Mouse (Mus musculus) heart, adult 11 months (tissue): Measurements from ENCODE around the gene Supt5.

ENCODE experiments used
- DNase-seq: peaks from one replicate; pipeline ENCODE4 v3.0.0; 2022

The Supt5 gene

DNA sequence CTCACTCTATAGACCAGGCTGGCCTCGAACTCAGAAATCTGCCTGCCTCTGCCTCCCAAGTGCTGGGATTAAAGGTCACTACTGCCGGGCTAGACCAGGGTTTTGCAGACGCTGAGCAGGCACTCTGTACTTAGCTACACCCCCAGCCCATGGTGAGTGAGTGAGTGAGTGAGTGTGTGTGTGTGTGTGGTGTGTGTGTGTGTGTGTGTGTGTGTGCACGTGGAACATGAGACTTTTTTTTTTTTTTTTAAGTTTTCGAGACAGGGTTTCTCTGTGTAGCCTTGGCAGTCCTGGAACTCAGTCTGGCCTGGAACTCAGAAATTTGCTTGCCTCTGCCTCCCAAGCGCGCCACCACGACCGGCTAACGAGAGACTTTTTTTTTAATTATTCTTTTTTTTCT is 36.1 kb upstream of the Supt5 start:
- peak; percentile 90 for DNase-seq

GRCm38 (mm10) chr7:28373891-28374495 is 35.4 kb upstream of the Supt5 start:
- DNase-seq: peak; percentile 95

DNA sequence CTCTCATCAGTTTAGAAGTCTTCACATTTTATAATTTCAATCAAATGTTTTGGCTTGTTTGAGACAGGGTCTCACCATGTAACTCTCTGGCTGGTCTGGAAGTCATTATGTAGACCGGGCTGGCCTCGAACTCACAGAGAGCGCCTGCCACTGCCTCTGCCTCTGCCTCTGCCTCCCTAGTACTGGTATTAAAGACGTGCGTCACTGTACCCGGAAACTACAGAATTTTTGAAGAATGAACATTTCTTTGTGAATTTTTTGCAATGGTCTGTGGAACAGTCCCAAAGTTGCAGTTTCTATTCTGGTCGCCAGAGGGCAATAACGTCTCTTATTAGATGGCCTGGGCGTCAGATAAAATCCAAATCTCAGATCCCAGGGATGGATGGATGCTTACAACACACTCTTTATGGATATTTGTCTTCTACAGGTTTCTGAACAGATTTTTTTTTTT is 34.6 kb upstream of the Supt5 start:
- no peak for DNase-seq

DNA sequence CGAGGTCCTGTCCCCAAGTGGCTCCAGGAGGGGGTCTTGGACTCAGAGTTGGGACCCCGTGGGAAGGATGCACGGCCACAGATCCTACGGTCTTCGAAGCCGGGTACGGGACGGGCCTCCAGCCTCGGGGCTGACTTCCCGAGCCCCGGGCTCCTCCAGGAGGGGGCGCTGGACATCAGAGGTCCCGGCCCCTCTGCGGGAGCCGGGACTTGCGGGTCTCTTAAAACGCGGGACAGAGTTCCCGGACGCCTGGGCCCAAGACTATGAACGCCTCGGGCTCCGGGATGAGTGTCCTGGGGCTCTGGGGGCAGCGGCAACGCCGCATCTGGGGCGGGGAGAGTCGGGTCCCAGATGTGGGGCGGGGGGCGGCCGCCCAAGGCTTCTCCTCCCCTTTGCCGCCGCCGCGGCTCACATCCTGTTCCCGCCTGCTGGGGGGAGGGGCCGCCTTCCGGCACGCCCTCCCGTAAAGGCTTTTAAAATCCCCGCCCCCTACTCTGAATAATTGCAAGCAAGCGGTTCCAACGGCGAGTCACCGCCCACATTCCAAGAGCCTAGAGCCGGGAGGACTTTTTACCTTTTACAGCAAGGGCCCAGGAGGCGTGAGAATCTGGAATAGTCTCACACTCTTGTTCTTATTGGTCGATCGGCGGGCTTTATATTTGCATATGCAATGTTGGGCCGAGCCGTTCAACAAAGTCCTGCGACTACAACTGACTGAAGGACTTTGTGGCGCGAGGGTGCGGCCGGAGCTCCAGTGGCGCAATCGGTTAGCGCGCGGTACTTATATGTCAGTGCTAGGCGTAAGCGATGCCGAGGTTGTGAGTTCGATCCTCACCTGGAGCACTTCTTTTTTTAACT is 33.9 kb upstream of the Supt5 start, which contains the start of gene Plekhg2:
Gene Plekhg2, minus strand, starts transcription at position 349 of the 858 bp plus-strand sequence.
- peak; percentile 100 for DNase-seq

- DNase-seq: peak; percentile 99
Measured at GRCm38 (mm10) chr7:28371514-28371989, 33.0 kb upstream of the Supt5 start.

DNA sequence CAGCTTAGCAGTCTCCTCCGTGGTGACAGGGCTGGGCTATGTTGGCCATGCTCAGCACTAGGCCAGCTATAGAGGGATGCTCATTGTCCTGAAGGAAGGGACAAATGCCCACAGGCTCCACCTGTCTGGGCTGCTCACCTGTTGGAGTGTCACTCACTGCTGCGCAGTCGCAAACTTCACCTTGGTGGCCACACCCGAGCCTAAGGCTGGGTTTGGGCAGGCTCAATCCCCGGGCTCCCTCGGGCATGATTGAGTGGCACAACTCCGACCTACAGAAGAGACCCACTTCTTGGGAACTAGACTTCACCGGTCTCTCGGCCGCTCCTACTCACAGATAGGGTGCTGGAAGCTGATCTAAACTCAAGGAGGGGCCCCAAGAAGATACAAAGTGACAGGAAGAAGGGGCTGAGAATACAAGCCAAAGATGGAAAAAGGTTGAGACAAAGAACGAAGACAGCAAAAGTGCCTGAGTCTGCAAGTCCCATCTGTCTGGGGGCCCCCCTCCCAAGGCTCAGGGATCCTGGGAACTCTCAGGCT is 32.5 kb upstream of the Supt5 start:
- peak; percentile 97 for DNase-seq

- peak; percentile 95 for DNase-seq
Measured at GRCm38 (mm10) chr7:28370051-28370450, 31.5 kb upstream of the Supt5 start.

DNA sequence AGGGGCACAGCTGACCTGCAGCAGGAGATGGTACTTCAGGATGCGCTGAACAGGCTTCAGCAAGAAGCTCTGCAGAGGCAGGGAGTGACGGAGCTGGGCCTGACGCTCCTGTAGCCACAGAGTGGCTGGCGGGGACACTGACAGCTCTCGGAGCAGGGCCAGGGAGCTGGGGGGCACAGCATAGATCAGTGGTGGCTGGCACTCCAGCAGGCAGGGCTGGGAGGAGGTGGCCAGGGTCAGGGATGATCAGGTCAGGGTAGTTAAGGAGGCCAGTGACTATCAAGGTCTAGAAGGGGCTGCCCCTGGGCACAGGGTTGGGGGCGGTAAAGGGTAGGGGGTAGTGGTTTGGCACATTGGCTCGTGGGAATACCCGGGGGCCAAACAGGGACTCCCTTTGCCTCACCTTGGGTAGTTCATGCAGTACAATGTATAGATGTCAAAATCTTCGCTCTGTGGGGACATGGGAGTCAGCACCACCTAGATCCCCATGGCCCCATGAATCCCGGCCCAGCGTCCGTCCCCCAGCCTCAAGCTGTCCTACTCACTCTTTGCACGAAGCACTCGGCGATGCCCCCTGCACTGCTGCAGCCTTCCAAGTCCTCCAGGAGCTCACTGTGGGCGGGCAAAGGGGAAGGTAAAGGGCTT is 29.9 kb upstream of the Supt5 start:
- DNase-seq: peak; percentile 93

DNA sequence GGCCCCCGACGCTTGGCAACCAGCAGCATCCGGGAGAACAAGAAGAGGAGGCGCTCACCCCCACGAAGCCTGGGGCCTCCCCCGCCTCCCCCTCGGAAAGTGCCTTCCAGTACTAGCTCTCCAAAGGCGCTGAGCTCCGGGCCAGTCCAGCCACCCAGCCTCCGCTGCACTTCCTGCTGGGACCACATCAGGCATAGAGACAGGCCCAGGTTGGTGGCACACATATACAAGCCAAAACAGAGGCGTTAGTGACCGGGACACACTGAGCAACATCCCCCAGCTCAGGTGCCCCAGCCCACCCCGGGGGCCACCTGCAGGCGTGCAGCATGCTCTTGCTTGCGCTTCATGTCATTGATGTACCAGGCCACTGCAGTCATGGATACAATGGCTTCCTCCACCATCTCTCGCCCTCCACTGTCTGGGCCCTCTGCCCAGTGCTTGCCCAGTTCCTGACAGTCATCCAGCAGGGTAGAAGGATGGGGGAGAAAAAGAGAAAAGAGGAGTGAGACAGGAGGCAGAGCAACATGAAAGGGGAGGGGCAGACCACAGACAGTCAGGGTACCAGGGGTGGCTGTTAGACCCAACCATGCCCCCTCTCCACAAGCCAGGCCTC is 29.2 kb upstream of the Supt5 start:
- DNase-seq: peak; percentile 92

DNA sequence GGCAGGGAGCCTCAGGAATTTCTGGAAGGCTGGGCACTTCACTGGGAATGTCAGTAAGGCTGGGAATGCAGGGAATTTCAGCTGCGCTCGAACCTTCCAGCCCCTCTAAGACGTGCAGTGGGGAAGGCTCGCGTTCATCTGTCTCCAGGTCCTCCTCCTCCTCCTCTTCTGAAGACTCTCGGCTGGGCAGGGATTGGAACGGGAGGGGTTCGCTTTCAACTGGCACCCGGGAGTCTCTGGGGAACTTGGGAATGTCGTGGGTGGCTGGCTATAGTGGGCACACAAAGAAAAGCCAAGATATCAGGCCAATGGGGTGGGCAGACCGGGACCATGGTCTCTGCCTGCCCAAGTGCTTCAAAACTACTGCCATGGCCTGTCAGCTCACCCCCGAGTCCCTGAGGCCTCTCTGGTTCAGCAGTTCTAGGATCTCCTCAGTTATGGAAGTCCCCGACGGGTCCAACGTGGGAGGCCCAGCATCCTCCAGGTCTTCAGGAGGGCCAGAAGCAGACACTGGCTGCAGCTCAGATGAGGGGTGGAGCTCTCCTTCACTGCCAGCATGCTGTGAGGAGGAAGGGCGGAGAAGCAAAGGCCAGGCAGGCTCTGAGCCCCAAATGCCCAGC is 24.0 kb upstream of the Supt5 start:
- peak; percentile 90 for DNase-seq

DNA sequence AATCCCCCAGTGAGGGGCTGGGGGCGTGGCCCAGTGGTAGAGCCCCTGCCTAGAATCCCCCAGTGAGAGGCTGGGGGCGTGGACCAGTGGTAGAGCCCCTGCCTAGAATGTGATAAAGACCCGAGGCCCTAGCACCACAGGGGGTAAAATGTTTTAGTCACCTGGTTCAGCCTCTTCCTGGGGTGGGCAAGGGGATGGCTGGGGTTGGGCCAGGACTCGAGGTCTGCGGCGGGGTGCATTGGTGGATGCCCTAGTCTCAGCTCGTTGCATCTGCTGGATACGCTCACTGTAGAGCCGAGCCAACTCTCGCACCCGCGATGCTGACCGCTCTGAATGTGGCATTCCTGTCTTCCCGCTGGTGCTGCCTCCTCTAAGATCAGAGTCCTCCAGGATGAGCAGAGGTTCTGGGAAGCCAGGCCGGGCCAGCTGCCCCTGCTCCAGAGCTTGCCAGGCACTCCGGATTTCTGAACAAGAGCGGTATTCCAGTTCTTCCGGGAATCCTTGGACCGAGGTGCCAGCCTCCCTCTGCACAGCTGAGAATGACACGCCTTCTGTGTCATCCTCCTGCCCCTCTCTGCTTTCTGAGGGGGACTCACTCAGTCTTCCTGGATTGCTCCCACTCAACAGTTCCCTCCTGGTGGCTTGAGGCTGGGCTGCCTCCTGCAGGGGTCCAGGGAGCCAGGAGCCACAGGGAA is 23.2 kb upstream of the Supt5 start:
- peak; percentile 89 for DNase-seq

- DNase-seq: peak; percentile 92
Measured at GRCm38 (mm10) chr7:28360291-28360690, 21.7 kb upstream of the Supt5 start.

DNA sequence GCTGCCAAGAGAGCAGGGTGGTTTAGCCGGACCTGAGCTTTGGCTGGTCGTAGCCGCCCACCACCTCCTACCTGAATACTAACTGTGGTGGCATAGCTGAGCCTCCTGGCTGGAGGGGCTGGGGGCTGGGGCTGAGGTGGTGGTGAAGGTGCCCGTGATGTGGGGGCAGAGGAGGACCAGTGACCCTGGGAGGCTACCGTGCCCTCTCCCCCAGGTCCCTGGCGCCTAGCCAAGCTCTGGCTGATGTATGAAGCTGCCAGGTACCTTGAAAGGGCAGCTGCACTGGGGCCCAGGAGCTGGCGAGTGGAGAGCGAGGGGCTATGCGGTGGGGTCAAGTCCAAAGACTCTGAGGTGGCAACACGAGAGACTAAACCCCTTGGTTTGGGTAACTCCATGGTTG is 21.3 kb upstream of the Supt5 start:
- DNase-seq: peak; percentile 93

GRCm38 (mm10) chr7:28358431-28358830 is 19.9 kb upstream of the Supt5 start:
- DNase-seq: peak; percentile 90

GRCm38 (mm10) chr7:28357984-28358383 is 19.4 kb upstream of the Supt5 start:
- DNase-seq: peak; percentile 88

DNA sequence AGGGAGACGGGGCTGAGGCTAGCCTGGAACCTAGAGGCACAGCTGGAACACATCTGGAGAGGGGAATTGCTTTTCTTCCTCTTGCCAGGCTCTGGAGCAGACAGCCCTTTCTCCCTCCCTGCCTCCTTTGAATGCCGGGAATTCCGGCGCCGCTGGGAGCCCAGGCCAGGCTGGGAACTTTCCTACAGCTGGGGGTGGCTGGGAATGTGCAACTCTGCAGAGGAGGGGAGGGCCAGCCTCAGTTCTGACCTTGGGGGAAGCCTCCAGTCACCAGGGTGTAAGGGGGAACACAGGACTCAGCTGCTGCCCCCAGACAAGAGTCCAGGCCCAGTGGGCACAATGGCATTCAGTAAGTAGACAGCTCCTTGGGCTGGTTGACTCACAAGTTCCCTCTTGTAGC is 18.4 kb upstream of the Supt5 start:
- DNase-seq: peak; percentile 98

DNA sequence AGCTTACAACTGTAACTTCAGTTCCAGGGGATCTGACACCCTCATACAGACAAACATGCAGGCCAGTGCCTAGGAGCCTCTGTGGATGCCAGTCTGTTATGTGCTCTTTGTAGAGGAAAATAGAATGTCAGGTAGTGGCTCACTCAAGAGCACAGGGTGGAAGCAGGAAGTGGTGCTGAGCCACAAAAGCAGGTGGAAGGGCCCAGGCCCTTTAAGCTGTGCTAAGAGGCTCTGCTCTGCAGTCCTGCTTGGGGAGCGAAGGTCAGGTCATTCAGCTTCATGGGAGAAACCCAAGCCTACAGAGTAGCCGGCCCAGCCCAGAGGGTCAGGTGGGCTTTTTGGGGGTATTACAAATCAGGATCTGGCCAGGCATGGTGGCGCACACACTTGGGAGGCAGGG is 16.7 kb upstream of the Supt5 start:
- DNase-seq: peak; percentile 87

GRCm38 (mm10) chr7:28354596-28354995 is 16.1 kb upstream of the Supt5 start:
- no peak for DNase-seq

DNA sequence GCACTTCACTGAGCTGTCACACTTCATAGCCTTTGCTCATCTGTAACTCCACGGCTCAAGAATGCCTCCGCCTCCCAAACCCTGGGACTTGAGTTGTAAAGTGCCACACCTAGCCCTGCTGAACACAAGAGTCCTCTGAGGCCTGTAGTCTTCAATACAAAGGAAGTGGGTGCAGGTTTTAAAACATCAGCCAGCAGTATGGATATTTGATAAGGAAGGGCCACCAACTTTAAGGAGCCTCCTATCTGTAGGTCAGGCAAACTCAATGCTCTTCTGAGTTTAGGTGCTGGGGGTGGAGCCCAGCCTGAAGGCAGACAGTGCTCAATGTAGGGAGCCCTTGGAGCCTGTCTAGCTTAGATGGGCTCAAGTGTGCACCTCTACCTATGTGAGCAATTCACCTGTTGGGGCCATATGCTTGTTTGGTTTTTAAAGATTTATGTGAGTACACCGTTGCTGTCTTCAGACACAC is 15.6 kb upstream of the Supt5 start:
- DNase-seq: peak; percentile 83

DNA sequence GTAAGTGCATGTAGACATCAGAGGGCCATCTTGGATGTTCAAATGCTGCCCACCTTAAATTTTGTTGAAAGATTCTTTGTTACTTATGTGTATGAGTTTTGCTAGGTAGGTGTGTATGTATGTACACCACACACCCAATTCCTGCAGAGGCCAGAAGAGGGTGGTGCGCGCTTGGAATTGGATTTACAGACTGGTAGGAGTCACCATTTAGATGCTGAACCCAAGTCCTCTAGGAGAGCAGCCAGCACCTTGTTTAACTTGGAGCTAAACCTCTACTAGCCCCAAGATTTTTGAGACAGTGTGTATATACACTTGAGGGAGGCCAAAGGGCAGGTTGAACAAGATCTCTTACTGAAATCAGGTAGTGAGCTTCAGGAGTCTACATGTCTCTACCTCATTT is 14.7 kb upstream of the Supt5 start:
- peak; percentile 69 for DNase-seq

GRCm38 (mm10) chr7:28351676-28352191 is 13.2 kb upstream of the Supt5 start:
- peak; percentile 80 for DNase-seq
